Mouse (Mus musculus): ENCODE measurements around the gene Gna12. TPM values are rescaled to one million over a fixed set of nuclear protein-coding genes. Genes with fewer than 3 reads are reported as not detected.

Gene Gna12
- 10.9 and 19.8 TPM in 2 replicates for total RNA-seq (2015; ENCODE audit: low replicate concordance)
- total RNA-seq (2017; ENCODE audit: low replicate concordance): 11.9 and 12.6 TPM in 2 replicates

DNA sequence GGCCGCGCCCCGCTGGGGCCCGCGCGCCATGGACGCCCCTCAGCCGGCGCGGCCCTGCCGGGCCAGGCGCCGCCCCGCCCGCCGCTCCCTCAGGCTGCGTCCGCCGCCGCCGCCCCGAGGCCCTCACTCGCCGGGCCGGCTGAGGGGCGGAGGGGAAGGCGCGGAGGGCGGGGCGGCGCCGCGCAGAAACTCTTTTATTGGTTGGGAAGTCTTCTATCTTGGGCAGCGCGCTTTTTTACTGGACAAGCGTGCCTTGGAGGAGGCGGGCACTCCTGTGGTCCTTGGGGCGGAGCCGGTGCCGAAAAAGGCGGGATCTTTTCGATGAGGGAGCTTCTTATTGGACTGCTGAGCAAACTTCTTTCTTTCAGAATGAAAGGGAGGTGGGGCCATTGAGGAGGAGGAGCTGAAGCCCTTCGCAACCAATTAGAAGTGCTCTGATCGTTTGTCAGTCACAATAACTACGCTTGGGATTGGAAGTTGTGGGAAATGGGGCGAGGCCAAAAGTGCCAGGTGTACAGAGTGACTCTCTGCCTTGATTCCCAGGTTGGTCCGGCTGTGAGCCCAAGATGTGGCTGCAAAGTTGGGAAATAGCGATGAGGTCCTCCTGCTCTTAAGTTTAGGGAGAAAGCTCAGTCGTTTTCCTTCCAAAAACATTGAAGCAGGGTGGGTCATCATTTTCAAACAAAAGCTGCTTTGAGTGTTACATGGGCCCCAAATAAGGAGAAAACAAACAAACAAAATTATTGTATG is at the start of gene Gna12:
TSS of gene Gna12 (minus strand) at position 118 of the 750 bp plus-strand sequence.
- peak; percentile 94 for ATAC-seq (replicated peaks; ENCODE audit: low FRiP score, poor library complexity, severe bottlenecking)

DNA sequence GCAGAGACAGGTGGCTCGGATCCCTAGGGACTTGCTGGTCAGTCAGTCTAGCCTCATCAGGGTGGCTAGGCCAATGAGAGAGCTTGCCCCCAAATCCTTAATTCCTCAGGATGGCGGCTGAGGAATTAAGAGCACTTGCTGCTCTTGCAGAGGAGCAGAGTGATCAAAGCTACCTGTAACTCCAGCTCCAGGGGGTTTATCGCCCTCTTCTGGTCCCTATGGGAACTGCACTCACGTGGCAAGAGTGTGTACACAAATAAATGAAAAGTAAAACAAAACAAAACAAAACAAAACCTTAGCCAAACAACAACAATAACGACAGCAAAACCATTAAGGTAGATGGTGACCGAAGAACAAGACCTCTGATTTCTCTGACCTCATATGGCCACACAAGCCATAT is 48.4 kb upstream of the Gna12 start:
- no peak for ATAC-seq (replicated peaks; ENCODE audit: low FRiP score, poor library complexity, severe bottlenecking)

DNA sequence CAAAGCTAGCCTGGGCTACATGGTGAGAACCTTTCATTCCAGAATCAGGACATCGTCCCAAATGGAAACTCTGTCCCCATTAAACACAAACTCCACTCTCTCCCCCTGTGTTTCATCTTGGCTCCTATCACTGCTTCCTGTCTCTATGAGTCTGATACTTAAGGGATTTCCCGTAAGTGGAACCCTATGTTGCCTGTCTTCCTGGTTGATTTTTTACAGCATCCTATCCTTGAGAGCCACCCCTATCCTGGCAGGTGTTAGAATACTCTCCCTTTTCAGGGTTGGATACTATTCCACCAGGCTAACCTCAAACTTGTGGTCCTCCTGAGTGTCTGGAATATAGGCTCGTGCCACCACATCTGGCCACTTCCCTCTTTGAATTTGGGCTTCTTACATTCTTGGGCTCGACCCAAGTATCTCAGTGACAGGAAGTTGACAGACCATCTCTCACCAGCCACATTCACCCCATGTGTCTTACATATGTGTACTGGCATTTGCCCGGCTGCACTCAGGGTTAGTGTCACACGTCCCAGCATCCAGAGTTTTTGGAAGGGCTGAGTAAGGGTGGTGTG is 43.6 kb upstream of the Gna12 start:
- ATAC-seq (replicated peaks; ENCODE audit: low FRiP score, poor library complexity, severe bottlenecking): no peak

DNA sequence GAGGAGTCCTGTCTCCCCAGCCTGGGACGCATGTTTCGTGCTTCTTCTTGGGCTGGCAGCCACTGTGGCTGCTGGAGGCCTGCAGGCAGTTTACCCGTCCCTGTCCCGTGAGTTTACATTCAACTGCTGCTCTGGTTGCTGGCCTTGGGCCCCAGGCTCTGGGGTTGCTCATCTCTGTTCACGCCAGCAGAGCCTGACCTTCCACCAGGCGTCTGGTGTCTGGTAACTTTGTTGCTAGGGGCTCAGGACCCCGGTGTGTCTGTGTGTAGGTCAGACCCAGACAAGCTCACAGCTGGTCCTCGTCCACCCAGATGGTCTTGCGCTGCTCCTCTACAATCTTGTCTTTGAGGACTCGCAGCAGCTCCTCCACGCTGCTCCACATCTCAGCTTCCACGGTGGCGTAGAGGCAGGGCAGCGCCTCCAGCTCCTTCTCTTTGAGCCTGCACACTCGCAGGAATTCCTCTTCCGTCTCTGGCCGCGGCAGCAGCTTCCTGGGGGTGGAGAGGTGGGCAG is 42.9 kb upstream of the Gna12 start:
- no peak for ATAC-seq (replicated peaks; ENCODE audit: low FRiP score, poor library complexity, severe bottlenecking)

DNA sequence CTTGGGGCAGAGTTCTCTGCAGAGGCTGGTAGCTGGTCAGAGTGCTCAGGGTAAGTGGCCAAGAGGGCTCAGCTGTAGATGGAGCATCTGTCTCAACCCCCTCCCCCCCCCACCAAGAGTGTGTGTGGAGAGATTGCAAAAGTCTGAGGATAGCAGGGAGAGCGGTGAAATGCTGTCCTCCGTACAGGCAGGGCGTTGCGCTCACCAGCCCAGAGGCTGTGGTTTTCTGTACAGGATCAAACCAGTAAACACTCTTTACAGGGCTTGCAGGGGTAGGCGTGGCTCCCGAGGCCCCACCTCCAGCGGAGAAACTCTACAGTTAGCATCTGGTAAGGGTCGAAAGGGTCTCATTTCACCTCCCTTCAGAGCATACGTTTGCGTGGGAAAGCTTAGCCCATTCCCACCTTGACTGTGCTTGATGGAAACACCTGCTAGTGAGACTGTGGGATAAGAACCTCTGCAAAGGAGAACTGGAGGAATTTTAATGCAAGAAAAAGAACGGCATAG is 42.4 kb upstream of the Gna12 start:
- ATAC-seq (replicated peaks; ENCODE audit: low FRiP score, poor library complexity, severe bottlenecking): no peak

DNA sequence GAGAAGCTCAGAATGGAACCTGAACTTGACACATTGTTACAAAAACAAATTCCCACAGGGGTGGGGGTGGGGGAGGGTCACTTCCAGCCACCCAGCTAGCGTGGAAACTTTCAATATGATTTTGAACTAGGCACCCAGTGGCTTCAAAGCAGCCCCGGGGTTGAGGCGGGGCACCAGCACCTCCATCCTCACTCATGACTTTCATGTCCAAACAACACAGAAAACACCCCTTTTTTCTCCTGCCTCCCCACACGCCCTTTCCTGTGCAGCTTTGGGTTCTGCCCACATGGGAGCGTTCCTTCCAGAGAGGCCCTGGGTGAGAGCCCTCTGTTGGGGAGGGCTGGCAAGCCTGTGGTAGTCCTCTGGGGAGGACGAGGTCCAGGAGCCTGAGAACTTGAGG is 41.0 kb upstream of the Gna12 start:
- ATAC-seq (replicated peaks; ENCODE audit: low FRiP score, poor library complexity, severe bottlenecking): no peak

DNA sequence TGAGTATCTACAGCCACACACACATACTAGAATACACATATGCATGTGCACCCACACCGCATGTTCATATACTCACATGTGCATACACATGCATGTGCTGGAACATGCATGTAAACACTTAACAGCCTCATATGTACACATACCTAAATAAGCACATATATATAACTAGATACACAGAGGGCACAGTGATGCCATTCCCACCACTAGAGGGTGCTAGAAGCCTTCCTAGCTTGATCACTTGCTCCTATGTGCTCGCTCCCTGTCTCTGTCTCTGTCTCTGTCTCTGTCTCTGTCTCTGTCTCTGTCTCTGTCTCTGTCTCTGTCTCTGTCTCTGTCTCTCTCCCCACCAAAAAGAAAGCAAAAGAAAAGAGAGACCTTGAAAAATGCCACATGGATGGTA is 38.8 kb upstream of the Gna12 start:
- no peak for ATAC-seq (replicated peaks; ENCODE audit: low FRiP score, poor library complexity, severe bottlenecking)

DNA sequence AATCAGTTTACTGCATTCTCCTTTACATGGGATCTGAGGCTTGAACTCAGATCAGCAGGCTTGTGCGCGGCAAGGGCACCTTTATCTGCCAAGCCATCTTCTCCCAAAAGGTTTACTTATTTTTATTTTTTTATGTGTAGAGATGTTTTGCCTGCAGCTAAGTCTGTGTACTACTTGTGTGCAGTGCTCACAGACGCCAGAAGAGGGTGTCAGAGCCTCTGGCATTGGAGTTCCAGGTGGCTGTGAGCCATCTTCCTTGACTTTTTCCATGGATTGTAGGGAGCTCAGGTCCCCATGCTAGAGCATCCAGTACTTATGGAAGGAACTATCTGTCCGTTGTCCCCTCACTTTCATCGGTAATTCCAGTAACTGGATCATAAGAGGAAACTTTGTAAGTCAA is 29.5 kb upstream of the Gna12 start:
- ATAC-seq (replicated peaks; ENCODE audit: low FRiP score, poor library complexity, severe bottlenecking): no peak

DNA sequence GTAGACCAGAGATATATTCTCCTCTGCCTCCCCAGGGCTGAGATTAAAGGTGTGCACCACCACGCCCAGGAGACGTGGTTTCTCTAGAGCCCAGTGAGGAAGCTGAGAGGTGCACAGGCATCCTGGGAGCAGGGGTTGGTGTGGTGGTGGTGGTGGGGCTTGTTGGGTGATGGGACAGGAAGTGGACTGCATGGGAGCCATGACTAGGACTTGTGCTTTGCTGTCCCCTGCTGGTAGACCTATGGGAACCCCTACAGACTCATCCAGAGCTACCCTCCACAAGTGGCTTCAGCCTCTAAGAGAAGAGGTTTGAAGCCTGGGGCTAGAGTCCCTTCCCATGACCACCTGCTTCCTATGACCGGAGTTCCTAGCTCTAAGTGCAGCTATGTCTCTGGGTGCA is 28.1 kb upstream of the Gna12 start:
- ATAC-seq (replicated peaks; ENCODE audit: low FRiP score, poor library complexity, severe bottlenecking): 0 out of 2 replicates have a peak, but pooled peaks have one; percentile 14

DNA sequence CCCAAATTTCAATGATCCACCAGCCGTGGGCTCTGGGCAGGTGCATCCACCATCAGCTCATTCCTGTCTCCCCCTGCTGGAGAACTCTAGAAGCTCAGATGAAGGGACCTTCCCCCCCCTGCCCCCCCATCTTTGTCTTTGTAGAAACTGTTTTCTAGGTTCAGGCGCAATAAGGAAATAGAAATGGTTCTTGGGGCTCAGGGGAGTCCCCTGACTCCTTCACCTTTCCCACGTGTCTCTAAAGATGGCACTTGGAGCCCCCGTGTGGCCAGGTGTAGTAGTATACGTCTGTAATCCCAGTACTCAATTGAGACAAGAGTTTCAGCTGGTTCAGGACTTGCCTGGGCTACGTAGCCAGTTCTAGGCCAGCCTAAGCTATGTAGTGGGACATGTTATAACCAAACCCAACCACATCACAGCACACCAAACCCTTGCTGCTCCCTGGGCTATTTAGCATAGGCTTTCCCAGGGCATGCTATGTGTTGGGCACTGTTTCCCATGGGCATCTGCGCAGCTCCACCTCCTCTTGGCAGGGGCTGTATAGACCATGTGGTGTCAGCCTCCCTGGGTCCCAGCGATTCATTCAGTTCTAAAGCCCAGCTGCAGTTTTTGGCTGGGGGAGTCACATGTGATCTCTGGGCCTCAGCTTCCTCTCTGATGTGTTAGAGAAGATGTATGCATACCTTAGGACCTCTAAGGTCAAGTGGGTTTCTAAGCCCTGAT is 27.4 kb upstream of the Gna12 start:
- no peak for ATAC-seq (replicated peaks; ENCODE audit: low FRiP score, poor library complexity, severe bottlenecking)

DNA sequence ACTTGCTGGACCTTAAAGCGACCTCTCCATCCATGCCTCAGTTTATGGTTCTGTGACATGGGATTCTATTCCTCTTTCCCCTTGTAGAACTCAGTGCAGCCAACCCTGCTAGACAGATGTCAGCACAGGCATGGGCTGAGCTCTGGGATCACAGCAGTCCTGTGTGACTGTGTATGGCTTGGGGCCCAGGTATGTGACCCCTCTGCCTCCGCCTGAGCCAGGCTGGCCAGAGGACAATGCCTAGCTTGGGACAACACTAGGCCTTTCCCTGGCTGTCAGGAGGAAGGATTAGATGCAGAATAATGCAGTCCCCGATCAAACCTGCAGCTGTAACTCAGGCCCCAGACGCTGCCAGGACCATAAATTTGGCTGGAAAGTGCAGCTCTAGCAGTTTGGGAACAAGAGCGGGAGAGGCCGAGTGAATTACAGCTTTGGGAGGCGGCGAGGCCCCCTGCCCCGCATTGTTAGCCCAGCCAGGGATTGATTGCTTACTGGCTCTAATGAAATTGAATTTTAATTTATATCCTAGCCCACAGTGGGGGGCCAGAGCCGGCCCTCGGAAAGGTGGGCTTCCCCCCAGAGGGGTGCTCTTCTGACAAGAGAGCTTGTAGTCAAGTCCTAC is 25.8 kb upstream of the Gna12 start:
- ATAC-seq (replicated peaks; ENCODE audit: low FRiP score, poor library complexity, severe bottlenecking): no peak

DNA sequence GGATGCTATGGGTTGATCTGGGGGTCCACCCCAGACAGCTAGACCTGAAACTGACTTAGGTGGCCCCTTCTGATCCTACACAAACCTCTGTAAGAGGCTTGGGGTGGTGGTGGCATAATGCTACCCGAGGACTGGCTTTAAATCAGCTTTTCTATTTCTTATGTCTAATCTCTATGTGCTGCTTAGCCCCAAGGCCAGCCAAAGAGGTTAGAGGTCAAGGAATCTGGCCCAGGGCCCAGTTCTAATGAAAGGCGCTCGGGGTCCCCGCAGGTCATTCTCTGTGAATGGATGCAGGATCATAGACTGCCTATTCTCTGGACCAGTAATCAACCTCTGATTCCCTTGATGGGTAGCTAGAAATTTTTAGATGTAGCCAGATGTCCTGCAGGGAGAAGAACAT is 24.5 kb upstream of the Gna12 start:
- ATAC-seq (replicated peaks; ENCODE audit: low FRiP score, poor library complexity, severe bottlenecking): no peak

DNA sequence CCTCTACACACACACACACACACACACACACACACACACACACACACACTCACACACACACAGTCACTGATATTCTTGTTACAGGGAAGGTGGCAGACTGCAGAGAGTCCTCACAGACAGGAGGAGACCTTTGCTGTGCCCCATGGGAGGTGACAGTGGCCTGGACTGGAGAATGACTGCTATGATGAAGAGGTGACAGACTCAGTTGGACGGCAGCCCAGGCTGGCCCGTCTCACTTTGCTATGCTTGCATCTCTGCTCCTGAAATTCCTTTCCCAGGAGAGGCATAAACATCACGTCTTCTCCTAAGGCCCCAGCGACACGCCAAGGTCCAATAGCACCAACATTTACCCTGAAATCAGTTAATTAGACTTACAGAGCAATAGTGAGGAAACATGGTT is 23.5 kb upstream of the Gna12 start:
- no peak for ATAC-seq (replicated peaks; ENCODE audit: low FRiP score, poor library complexity, severe bottlenecking)

DNA sequence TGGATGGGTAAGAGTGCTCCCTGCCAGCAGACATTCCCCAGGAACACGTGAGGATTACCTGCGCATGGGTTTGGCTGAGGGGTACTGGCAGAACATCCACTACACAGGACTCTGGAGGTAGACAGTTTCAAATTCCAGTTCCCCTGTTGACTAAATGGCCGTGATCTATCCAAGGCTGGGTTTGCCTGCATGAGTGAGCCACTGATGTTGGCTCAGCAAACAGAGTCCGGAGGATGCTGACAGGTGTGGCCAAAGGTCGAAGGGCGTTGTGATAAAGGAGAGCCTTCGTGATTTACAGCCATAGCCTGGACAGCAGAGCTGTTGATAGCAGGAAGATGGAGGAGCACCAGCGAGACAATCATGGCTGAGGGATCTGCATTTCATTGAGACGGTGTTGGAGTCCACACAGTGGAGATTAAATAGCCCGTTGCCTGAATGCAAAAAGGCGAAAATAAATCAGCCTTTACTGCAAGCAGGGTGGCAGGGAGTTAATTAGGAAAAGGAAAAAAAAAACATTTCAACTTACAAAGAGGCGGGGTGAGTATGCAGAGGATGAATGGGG is 22.3 kb upstream of the Gna12 start:
- ATAC-seq (replicated peaks; ENCODE audit: low FRiP score, poor library complexity, severe bottlenecking): no peak

DNA sequence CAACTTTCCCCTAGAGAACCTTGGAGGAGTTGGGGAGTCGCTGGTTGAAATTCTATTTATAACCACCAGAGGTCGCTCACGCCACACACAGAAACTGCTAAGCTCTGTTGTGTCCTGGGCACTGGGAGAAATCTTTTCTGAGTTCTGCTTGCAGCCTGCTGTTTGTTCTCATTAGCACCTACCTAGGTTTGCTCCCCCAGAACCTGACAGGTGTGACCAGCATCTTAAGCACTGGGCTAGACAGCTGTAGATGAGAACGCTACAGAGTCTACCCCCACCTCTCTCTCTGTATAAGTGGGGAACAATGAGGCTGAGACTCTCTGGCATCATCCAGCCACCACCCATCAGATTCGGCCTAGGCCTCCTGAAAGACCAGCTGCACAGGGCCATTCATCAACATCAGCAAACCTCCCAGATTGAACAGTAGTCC is 17.1 kb upstream of the Gna12 start:
- ATAC-seq (replicated peaks; ENCODE audit: low FRiP score, poor library complexity, severe bottlenecking): 0 out of 2 replicates have a peak, but pooled peaks have one; percentile 61

DNA sequence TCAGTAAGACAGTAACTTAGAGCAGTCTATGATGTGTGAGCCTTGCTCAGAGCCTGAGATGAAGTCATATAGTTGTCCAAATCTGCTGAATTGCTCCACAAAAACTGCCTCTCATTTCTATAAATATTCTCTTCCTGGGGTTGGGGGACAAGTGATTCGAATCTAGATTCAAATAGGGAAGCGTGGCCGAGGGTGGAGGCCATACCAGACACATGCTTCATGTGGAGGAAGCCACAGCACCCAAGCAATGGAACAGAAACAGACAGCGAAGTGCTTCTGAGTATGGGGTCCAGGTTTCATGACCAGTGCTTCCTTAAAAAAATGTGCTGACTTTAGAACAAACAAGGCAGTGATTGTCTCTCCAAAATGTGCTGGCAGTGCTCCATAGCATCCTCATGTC is 11.7 kb upstream of the Gna12 start:
- ATAC-seq (replicated peaks; ENCODE audit: low FRiP score, poor library complexity, severe bottlenecking): no peak

DNA sequence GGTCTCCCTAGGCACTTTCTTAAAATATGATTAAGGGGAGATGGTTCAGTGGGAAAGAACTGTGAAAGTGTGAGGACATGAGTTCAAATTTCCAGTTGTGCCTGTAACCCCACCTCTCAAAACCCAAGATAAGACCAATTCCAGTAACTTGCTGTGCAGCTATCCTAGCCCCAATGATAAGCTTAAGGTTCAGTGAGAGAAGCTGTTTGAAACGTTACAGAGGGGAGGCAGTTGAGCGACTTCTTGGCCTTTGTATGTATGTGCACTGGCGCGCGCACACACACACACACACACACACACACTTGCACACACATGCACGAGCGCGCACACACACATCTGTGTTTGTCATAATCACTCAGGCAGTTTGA is 817 bp upstream of the Gna12 start:
- no peak for ATAC-seq (replicated peaks; ENCODE audit: low FRiP score, poor library complexity, severe bottlenecking)

DNA sequence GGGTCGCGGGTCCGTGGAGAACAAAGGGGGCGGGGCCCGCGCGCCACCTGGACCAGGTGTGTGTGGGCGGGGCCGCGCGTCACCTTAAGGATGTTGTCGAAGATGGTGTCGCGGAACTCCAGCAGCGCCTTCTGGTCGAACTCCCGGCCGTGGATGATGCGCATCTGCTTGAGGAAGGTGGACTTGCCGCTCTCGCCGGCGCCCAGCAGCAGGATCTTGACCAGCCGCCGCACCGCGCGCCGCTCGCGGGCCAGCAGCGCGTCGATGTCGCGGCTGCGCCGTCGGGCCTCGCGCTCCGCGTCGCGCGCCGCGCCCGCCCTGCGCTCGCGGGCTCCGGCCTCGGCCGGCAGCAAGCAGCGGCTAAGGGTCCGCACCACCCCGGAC is 328 bp downstream of the Gna12 start:
- no peak for ATAC-seq (replicated peaks; ENCODE audit: low FRiP score, poor library complexity, severe bottlenecking)

DNA sequence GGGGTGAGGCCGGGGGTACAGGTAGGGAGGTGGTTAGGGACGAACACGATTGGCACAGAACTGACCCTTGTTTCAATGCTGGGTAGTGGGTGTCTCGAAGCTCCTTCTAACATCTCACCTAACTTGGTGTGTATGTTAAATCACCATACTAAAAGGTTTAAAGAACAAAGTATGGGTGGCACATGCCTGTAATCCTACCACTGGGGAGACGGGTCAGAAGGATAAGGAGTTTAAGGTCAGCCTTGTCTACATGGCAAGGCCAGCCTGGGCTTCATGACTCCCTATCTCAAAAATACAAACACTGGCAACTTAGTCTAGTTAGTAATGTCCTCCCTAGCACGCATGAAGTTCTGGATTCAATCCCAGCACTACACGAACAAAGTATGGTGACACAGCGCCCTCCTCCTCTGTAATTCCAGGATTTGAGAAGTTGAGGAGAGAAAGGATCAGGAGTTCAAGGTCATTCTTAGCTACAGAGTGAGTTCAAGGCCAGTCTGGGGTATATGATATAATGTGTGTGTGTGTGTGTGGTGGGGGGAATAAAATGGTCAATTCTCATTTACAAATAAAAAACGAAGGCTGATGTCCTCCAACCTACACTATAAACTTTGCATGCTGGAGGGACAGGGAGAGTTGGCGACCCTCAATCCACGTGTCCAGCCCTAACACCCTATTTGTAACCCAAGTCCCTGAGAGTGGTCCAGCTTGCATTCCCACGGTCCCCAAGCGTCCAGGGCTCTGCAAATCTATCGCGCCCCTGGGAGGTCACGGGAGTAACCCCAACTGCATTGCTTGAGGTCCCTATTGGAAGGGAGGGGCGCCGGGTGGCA is 935 bp downstream of the Gna12 start:
- no peak for ATAC-seq (replicated peaks; ENCODE audit: low FRiP score, poor library complexity, severe bottlenecking)

All from erythroid progenitor cell, adult 5-6 weeks (primary cell).